Mouse (Mus musculus) CH12.LX (cell line): Measurements from ENCODE around the gene Tut7. TPM values are rescaled to one million over a fixed set of nuclear protein-coding genes. Genes with fewer than 3 reads are reported as not detected.

Source experiments
- DNase-seq: peaks from one replicate; pipeline ENCODE4 v3.0.0-alpha.2; 2013; ENCODE audit errors: extremely low read depth
- H3K27ac ChIP-seq: 2 replicates; pipeline ENCODE4 v1.5.1; 2012; ENCODE audit warnings: low read depth, mild to moderate bottlenecking, control low read depth, moderate library complexity; ENCODE audit not compliant: insufficient read depth
- H3K27me3 ChIP-seq: replicated peaks from 2 replicates; pipeline ENCODE3; 2012; ENCODE audit warnings: inconsistent platforms
- H3K36me3 ChIP-seq, 2 experiments: replicated peaks in 1 of 2; 2 replicates each; pipeline versions ENCODE3 to v1.6.1; 2012; ENCODE audit warnings: inconsistent platforms in 1 of 2, low read length in 1 of 2, mild to moderate bottlenecking in 1 of 2, mixed read lengths in 1 of 2, moderate library complexity in 1 of 2; ENCODE audit not compliant: control insufficient read depth in 1 of 2, insufficient read depth in 1 of 2
- H3K4me1 ChIP-seq, 2 experiments: 2 replicates each; pipeline ENCODE4 v1.6.1; 2012; ENCODE audit warnings: inconsistent platforms in 1 of 2, moderate library complexity in 1 of 2; ENCODE audit not compliant: insufficient read depth in 2 of 2, control insufficient read depth in 1 of 2
- H3K4me2 ChIP-seq: 2 replicates; pipeline ENCODE4 v1.6.1; 2012; ENCODE audit warnings: low read depth, mild to moderate bottlenecking, control low read depth; ENCODE audit not compliant: poor library complexity, insufficient read depth, severe bottlenecking
- H3K4me3 ChIP-seq, 3 experiments: fragments of 150-350 bp in 1 of 3; sonication (generic) in 1 of 3; replicated peaks in 1 of 3; 2 replicates each; pipeline versions ENCODE3 to v1.5.1; 2011 to 2012; ENCODE audit warnings: low read depth in 2 of 3, low read length in 2 of 3, mild to moderate bottlenecking in 2 of 3, moderate library complexity in 2 of 3, control low read depth in 1 of 3, improper control_type of control experiment in 1 of 3, inconsistent platforms in 1 of 3, mixed read lengths in 1 of 3; ENCODE audit not compliant: poor library complexity in 1 of 3
- H3K79me2 ChIP-seq: replicated peaks from 2 replicates; pipeline ENCODE4 v1.6.1; 2012; ENCODE audit warnings: mild to moderate bottlenecking, moderate library complexity; ENCODE audit not compliant: control insufficient read depth, poor library complexity, insufficient read depth, severe bottlenecking; ENCODE audit errors: extremely low read depth
- H3K9ac ChIP-seq: 2 replicates; pipeline ENCODE4 v1.6.1; 2012; ENCODE audit warnings: low read depth, mild to moderate bottlenecking, control low read depth, moderate library complexity; ENCODE audit not compliant: insufficient read depth
- H3K9me3 ChIP-seq: replicated peaks from 2 replicates; pipeline ENCODE3; 2012; ENCODE audit warnings: low read length, inconsistent platforms, mixed read lengths
- BHLHE40 ChIP-seq: IDR thresholded peaks from 2 replicates; pipeline ENCODE4 v1.6.1; 2011; ENCODE audit warnings: mild to moderate bottlenecking, low read depth, low read length, improper control_type of control experiment
- CHD1 ChIP-seq: IDR thresholded peaks from 2 replicates; pipeline ENCODE4 v1.6.1; 2012; ENCODE audit warnings: low read depth, low read length, improper control_type of control experiment, inconsistent platforms
- CHD2 ChIP-seq: IDR thresholded peaks from 2 replicates; pipeline ENCODE4 v1.6.1; 2011; ENCODE audit warnings: low read length, improper control_type of control experiment
- CTCF ChIP-seq, 2 experiments: IDR thresholded peaks in 1 of 2; conservative IDR thresholded peaks in 1 of 2; 2 replicates each; pipeline ENCODE4 v1.5.1; 2011 to 2012; ENCODE audit warnings: low read depth in 2 of 2, low read length in 2 of 2, improper control_type of control experiment in 1 of 2, inconsistent platforms in 1 of 2, mild to moderate bottlenecking in 1 of 2, moderate library complexity in 1 of 2
- E2F4 ChIP-seq: IDR thresholded peaks from 2 replicates; pipeline ENCODE4 v1.6.1; 2011; ENCODE audit warnings: low read depth, low read length, improper control_type of control experiment; ENCODE audit not compliant: insufficient replicate concordance
- ELF1 ChIP-seq: IDR thresholded peaks from 2 replicates; pipeline ENCODE4 v1.6.1; 2014; ENCODE audit warnings: low read depth, mild to moderate bottlenecking, inconsistent platforms, low read length, improper control_type of control experiment
- EP300 ChIP-seq: IDR thresholded peaks from 2 replicates; pipeline ENCODE4 v1.6.1; 2011; ENCODE audit warnings: low read length, improper control_type of control experiment
- ETS1 ChIP-seq: conservative IDR thresholded peaks from 2 replicates; pipeline ENCODE4 v1.6.1; 2012; ENCODE audit warnings: low read depth, mild to moderate bottlenecking, inconsistent platforms, low read length, improper control_type of control experiment, moderate library complexity
- GABPA ChIP-seq: IDR thresholded peaks from 2 replicates; pipeline ENCODE4 v1.6.1; 2012; ENCODE audit warnings: low read depth, low read length, improper control_type of control experiment, inconsistent platforms; ENCODE audit not compliant: insufficient replicate concordance
- HCFC1 ChIP-seq: IDR thresholded peaks from 2 replicates; pipeline ENCODE4 v1.6.1; 2012; ENCODE audit warnings: low read depth, mild to moderate bottlenecking, inconsistent platforms, low read length, improper control_type of control experiment
- IRF4 ChIP-seq: IDR thresholded peaks from 2 replicates; pipeline ENCODE4 v1.6.1; 2014; ENCODE audit warnings: low read depth, mild to moderate bottlenecking, inconsistent platforms, low read length, improper control_type of control experiment
- KAT2A ChIP-seq: IDR thresholded peaks from 2 replicates; pipeline ENCODE4 v1.6.1; 2012; ENCODE audit warnings: low read length, improper control_type of control experiment, inconsistent platforms; ENCODE audit not compliant: insufficient replicate concordance
- MAFK ChIP-seq: IDR thresholded peaks from 2 replicates; pipeline ENCODE4 v1.6.1; 2011; ENCODE audit warnings: low read length, improper control_type of control experiment; ENCODE audit not compliant: insufficient replicate concordance
- MAX ChIP-seq: IDR thresholded peaks from 2 replicates; pipeline ENCODE4 v1.6.1; 2011; ENCODE audit warnings: low read length, improper control_type of control experiment
- MXI1 ChIP-seq: IDR thresholded peaks from 2 replicates; pipeline ENCODE4 v1.6.1; 2011; ENCODE audit warnings: mild to moderate bottlenecking, low read depth, low read length, improper control_type of control experiment
- MYC ChIP-seq: IDR thresholded peaks from 2 replicates; pipeline ENCODE4 v1.6.1; 2011; ENCODE audit warnings: low read depth, mild to moderate bottlenecking, improper control_type of control experiment, low read length
- NELFE ChIP-seq: IDR thresholded peaks from 2 replicates; pipeline ENCODE4 v1.6.1; 2011; ENCODE audit warnings: low read depth, low read length, improper control_type of control experiment
- NRF1 ChIP-seq: IDR thresholded peaks from 2 replicates; pipeline ENCODE4 v1.6.1; 2014; ENCODE audit warnings: low read depth, mild to moderate bottlenecking, inconsistent platforms, low read length, improper control_type of control experiment, moderate library complexity
- POLR2A ChIP-seq: IDR thresholded peaks from 2 replicates; pipeline ENCODE4 v1.6.1; 2011; ENCODE audit warnings: low read depth, mild to moderate bottlenecking, improper control_type of control experiment, low read length
- POLR2AphosphoS2 ChIP-seq: IDR thresholded peaks from 2 replicates; pipeline ENCODE4 v1.6.1; 2011; ENCODE audit warnings: low read depth, low read length, improper control_type of control experiment
- SIN3A ChIP-seq: IDR thresholded peaks from 2 replicates; pipeline ENCODE4 v1.6.1; 2012; ENCODE audit warnings: low read length, improper control_type of control experiment, inconsistent platforms
- SMC3 ChIP-seq: IDR thresholded peaks from 2 replicates; pipeline ENCODE4 v1.6.1; 2011; ENCODE audit warnings: low read depth, low read length, improper control_type of control experiment
- TBP ChIP-seq: conservative IDR thresholded peaks from 2 replicates; pipeline ENCODE4 v1.6.1; 2011; ENCODE audit warnings: low read depth, low read length, improper control_type of control experiment
- TCF12 ChIP-seq: IDR thresholded peaks from 2 replicates; pipeline ENCODE4 v1.6.1; 2014; ENCODE audit warnings: low read depth, mild to moderate bottlenecking, inconsistent platforms, low read length, improper control_type of control experiment
- UBTF ChIP-seq: IDR thresholded peaks from 2 replicates; pipeline ENCODE4 v1.6.1; 2012; ENCODE audit warnings: low read depth, mild to moderate bottlenecking, inconsistent platforms, low read length, improper control_type of control experiment, moderate library complexity
- USF1 ChIP-seq: IDR thresholded peaks from 2 replicates; pipeline ENCODE4 v1.6.1; 2014; ENCODE audit warnings: low read depth, mild to moderate bottlenecking, inconsistent platforms, low read length, improper control_type of control experiment
- ZMIZ1 ChIP-seq: IDR thresholded peaks from 2 replicates; pipeline ENCODE4 v1.6.1; 2012; ENCODE audit warnings: low read depth, mild to moderate bottlenecking, inconsistent platforms, low read length, improper control_type of control experiment
- dilution Hi-C: fragments of 300-500 bp; cut with MboI; formaldehyde crosslinking; loops from 2 replicates; pipeline ENCODE4 v1.14.3; 2020; ENCODE audit warnings: low sequenced_read_pairs; ENCODE audit not compliant: extremely low pct_unique_long_range_greater_than_20kb, extremely low pct_ligation_motif_present
- in situ Hi-C: fragments of 300-500 bp; cut with MboI; formaldehyde crosslinking; loops from 3 replicates; pipeline ENCODE4 v1.14.3; 2019; ENCODE audit warnings: low sequenced_read_pairs, low pct_ligation_motif_present, low pct_unique_long_range_greater_than_20kb, mixed read lengths
- polyA plus RNA-seq: library from polyadenylated mRNA; unstranded; fragments of >175 nt; gene quantifications from 2 replicates; pipeline ENCODE4 v1.2.1, GENCODE M21; 2012; ENCODE audit warnings: low read depth; ENCODE audit not compliant: insufficient read length
- total RNA-seq, 2 experiments: library from RNA; depleted of rRNA; stranded (reverse); fragments of 300-350 nt in 1 of 2; fragments of >200 nt in 1 of 2; gene quantifications; 2 replicates each; pipeline ENCODE4 v1.2.3; 2012 to 2014

Tut7 gene
- total and polyA plus RNA-seq, 3 experiments: 14.3 to 21.6 (median 17.9) TPM

DNA sequence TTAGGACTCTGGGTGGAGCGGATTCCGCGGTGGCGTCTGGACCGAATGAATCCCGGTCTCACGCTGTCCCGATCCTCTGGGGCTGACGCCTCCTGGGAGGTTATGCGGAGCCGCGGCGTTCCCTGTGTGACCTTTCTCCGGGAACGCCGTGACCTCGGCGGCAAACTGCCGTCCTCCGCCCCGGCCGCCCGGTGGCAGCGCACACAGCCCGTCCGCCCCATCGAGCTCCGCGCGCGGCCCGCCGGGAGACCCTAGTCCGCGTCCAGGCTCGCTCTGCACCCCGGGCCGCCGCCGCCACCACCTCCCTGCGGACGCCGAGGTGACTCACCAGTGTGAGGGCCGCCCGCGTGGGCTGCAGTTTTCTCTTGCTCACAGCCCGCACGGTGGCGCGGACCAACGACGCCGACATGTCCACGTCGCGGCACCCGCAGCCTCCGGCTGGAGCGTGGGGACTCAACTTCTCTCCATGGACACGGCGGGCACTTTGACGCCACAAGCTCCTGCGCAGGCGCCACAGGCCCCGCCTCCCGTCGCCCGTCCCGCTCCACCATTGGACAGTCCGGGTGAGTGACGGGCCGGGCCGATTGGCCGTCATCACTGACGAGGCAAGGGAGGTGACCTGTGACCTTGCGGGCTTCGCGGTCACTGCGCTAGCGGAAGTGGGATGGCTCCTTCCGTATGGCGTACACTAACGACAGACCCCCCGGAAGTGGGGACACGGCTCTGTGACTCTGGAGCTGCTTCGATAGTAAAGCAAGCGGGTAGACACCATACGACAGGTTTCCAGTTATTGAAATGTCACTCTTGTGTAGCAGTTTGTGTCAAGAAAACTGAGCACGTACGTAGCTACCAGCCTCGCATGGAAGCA is 53.4 kb downstream of the Tut7 start, which contains the start of gene Isca1:
Isca1 (minus strand) TSS at position 515 of the 868 bp plus-strand sequence.
- H3K9ac ChIP-seq: peak within 1 kb of the TSS; percentile 93
- H3K27me3 ChIP-seq: no peaks in the 10 kb centered on the region
- peak; percentile 98 for DNase-seq
- peaks cover 9 to 32% of the 10 kb centered on the region in 2 experiments; a peak in 3 of 4 replicates for H3K4me1 ChIP-seq
- peak within 1 kb of the TSS; percentile 93 to 99 (median 94) for H3K4me3 ChIP-seq
- peak within 1 kb of the TSS; percentile 99 for H3K4me2 ChIP-seq
- H3K9me3 ChIP-seq: no peaks in the 10 kb centered on the region
- H3K27ac ChIP-seq: peak within 1 kb of the TSS; percentile 91
- dilution Hi-C loops: no loop called here
- H3K36me3 ChIP-seq: peaks cover 14 to 46% of the 10 kb centered on the region in 2 experiments
- TF ChIP-seq MAFK: no peak
- TF ChIP-seq TCF12: peak; percentile 95
- peak; percentile 74; the same call in 1 of the 2 replicates for TF ChIP-seq CHD2
- TF ChIP-seq USF1: no peak
- TF ChIP-seq POLR2A: peak; percentile 72
- TF ChIP-seq NELFE: peak; percentile 80
- peak; percentile 75 for TF ChIP-seq MXI1
- peak; percentile 74 for TF ChIP-seq ZMIZ1
- TF ChIP-seq HCFC1: peak; percentile 84
- TF ChIP-seq MYC: peak; percentile 54; the same call in 1 of the 2 replicates
- TF ChIP-seq POLR2AphosphoS2: peak; percentile 61; the same call in 1 of the 2 replicates
- peak; percentile 72 for TF ChIP-seq ETS1
- no peak for TF ChIP-seq E2F4
- TF ChIP-seq MAX: peak; percentile 57; the same call in 1 of the 2 replicates
- TF ChIP-seq GABPA: peak; percentile 29; the same call in 1 of the 2 replicates
- TF ChIP-seq SIN3A: peak; percentile 81
- peak; percentile 98 for TF ChIP-seq ELF1
- no peak for TF ChIP-seq CTCF (conservative IDR thresholded peaks at IDR 0.05 in 1 of 2, IDR thresholded peaks at IDR 0.05 in 1 of 2; ENCODE audit: low read depth in 2 of 2, low read length in 2 of 2)
- TF ChIP-seq BHLHE40: peak; percentile 41; the same call in 1 of the 2 replicates
- TF ChIP-seq UBTF: peak; percentile 75; the same call in 1 of the 2 replicates
- TF ChIP-seq NRF1: peak; percentile 93
- TF ChIP-seq CHD1: no peak
- peak; percentile 57 for TF ChIP-seq IRF4
- no peak for TF ChIP-seq SMC3
- TF ChIP-seq EP300: peak; percentile 42; the same call in 1 of the 2 replicates
- TF ChIP-seq KAT2A: peak; percentile 70; the same call in 1 of the 2 replicates
- 0 out of 2 replicates have a peak, but pooled peaks have one; percentile 27 for TF ChIP-seq TBP
- H3K79me2 ChIP-seq: peaks cover 27% of the 10 kb centered on the region
- in situ Hi-C loops: no loop called here
